Mouse (Mus musculus): ENCODE results near the gene Hells. TPM values are rescaled to one million over a fixed set of nuclear protein-coding genes. Genes with fewer than 3 reads are reported as not detected.
A peak's percentile ranks its signal among the peaks of the same experiment; 100 is the strongest.

Hells gene
- polyA plus RNA-seq, 1 experiment, result not detected

GRCm38 (mm10) chr19:38930252-38930787, 395 bp upstream of the Hells start:
- Histone ChIP-seq H3K4me1 (ENCODE audit: control insufficient read depth, insufficient read depth, low read length) (0 out of 2 replicates have a peak, but pooled peaks cover 2% of the 10 kb centered on the region), H3K4me3 (ENCODE audit: insufficient read depth, low read depth, low read length) (peak overlapping the region; percentile 81), H3K27ac (ENCODE audit: insufficient read depth, low read depth, low read length) (0 out of 2 replicates have a peak overlapping the region, but pooled peaks have one; percentile 16)
- WGBS, result 2% methylated on average over 23 of the region's 23 CpGs
- TF ChIP-seq POLR2A (IDR thresholded peaks at IDR 0.05; ENCODE audit: insufficient read depth, low read depth, low read length) (no peak), CTCF (IDR thresholded peaks at IDR 0.05; ENCODE audit: insufficient read depth, low read depth, low read length) (no peak)

DNA sequence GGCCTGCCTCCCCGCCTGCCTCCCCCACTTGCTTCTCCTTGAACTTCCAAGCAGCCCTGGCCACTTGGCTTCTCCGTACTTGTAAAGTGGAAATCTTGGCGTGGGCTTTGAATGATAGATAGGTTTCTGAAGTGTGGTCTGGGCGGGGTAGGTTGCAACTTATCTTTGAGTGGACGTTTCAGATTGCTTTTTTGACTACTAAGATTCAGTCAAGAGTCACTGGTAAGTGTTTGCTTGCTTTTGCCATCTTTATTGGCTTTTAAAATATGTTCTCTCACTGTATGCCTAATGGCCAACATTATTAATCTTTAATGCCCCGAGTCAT, 813 bp downstream of the Hells start:
- 5% methylated on average over 6 of the region's 6 CpGs for WGBS
- H3K4me1 ChIP-seq (ENCODE audit: control insufficient read depth, insufficient read depth, low read length), result 0 out of 2 replicates have a peak, but pooled peaks cover 2% of the 10 kb centered on the region
- H3K27ac ChIP-seq (ENCODE audit: insufficient read depth, low read depth, low read length), result no peak overlapping the region
- TF ChIP-seq POLR2A (IDR thresholded peaks at IDR 0.05; ENCODE audit: insufficient read depth, low read depth, low read length), result no peak
- no peak for TF ChIP-seq CTCF (IDR thresholded peaks at IDR 0.05; ENCODE audit: insufficient read depth, low read depth, low read length)
- H3K4me3 ChIP-seq (ENCODE audit: insufficient read depth, low read depth, low read length), result no peak overlapping the region

DNA sequence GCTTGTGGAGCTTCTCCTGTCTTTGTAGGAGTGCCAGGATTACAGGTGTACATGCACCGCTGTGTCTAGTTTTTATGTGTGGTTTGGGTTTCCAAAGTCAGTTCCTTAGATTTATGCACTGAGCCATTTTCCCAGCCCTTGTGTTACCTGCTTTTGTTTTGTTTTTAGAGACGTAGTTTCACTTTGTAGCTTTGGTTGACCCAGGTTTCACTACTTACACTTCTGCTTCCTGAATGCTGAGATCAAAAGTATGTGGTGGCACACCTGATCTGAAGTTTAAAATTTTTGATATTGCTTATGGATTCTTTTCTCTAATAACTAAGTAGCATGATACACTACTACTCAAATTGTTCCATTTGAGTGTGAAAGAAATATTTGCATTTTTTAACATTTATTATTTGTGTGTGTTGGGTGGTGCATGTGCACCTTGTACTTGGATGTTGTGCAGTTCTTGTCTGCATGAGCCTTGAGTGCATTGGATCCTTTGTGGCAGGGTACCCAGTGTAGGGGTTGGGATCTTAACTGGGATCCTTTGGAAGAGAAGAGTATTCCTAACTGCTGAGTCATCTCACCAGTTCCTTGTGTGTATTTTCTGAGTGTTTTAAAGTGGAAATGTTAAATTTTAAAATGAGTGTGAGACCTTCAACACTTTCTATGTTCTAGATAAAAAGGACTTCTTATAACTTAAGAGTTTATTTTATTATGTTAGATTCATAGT, 14.0 kb downstream of the Hells start:
- H3K4me3 ChIP-seq (ENCODE audit: insufficient read depth, low read depth, low read length), result no peak overlapping the region
- TF ChIP-seq POLR2A (IDR thresholded peaks at IDR 0.05; ENCODE audit: insufficient read depth, low read depth, low read length) (no peak), CTCF (IDR thresholded peaks at IDR 0.05; ENCODE audit: insufficient read depth, low read depth, low read length) (no peak)
- no peaks in the 10 kb centered on the region for H3K4me1 ChIP-seq (ENCODE audit: control insufficient read depth, insufficient read depth, low read length)
- H3K27ac ChIP-seq (ENCODE audit: insufficient read depth, low read depth, low read length), result no peak overlapping the region
- 87% methylated on average over 2 of the region's 2 CpGs for WGBS

DNA sequence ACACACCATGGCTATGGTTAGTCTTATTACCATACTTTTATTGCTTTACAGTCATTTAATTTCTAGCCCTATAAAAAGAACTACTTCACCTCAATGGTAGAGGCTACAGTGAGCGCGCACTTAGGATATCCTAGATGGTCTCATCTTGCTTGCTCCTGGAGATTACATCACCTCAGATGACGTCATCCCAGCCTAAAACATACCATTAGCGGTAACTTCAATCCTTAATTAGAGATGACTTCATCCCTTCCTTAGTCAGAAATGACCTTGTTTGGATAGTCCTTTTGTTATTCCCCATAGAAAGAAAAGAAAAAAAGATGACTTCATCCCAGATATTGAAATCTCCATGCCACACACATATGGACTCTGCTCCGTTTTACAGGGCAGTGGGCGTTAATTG, 40.0 kb downstream of the Hells start:
- no peaks in the 10 kb centered on the region for H3K4me1 ChIP-seq (ENCODE audit: control insufficient read depth, insufficient read depth, low read length)
- 70% methylated on average over 6 of the region's 6 CpGs for WGBS

DNA sequence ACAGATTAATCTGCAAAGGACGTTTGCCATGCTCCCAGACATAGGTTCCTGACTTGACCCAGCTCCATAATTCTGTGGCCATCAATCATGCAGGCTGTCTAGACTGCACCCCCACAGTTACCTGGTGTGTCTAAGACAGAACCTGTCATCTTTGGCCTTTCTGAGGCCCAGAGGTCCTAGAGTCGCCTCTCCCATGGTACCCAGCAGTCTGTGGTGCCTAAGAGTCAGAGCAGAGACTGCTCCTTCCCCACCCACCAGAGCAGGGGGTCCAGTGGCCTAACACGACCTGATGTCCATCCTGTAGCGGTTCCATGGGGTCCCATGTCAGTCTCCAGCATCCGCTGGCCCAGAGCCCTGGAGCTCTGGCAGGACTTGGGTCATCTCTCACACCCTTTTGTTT, 41.9 kb downstream of the Hells start:
- H3K27ac ChIP-seq (ENCODE audit: insufficient read depth, low read depth, low read length), result no peak overlapping the region
- H3K4me3 ChIP-seq (ENCODE audit: insufficient read depth, low read depth, low read length), result no peak overlapping the region
- no peak for TF ChIP-seq CTCF (IDR thresholded peaks at IDR 0.05; ENCODE audit: insufficient read depth, low read depth, low read length)
- 80% methylated on average over 5 of the region's 5 CpGs for WGBS
- H3K4me1 ChIP-seq (ENCODE audit: control insufficient read depth, insufficient read depth, low read length), result no peaks in the 10 kb centered on the region

More for the DNA sequence above, 40.0 kb downstream of the Hells start:
- Histone ChIP-seq H3K4me3 (ENCODE audit: insufficient read depth, low read depth, low read length) (no peak overlapping the region), H3K27ac (ENCODE audit: insufficient read depth, low read depth, low read length) (no peak overlapping the region)
- no peak for TF ChIP-seq CTCF (IDR thresholded peaks at IDR 0.05; ENCODE audit: insufficient read depth, low read depth, low read length)

DNA sequence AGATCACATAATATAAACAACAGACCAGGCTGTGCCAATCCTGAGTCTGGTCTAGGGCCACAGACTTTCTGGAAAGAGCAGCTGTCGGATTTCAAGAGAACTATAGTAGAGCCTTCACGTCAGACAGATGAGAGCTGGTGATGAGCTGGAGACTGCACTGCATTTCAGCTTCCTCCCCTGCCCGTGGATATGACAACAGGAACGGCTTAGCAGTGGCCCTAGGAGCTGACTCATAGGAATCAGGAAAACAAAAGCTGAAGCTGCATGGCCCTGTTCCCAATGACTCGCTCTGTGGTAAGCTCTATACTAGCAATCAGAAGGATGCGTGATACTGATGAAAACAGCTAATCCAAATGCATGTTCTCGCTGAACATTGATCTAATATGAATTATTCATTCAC, 43.0 kb downstream of the Hells start:
- Histone ChIP-seq H3K27ac (ENCODE audit: insufficient read depth, low read depth, low read length) (no peak overlapping the region), H3K4me1 (ENCODE audit: control insufficient read depth, insufficient read depth, low read length) (no peaks in the 10 kb centered on the region), H3K4me3 (ENCODE audit: insufficient read depth, low read depth, low read length) (no peak overlapping the region)
- no peak for TF ChIP-seq POLR2A (IDR thresholded peaks at IDR 0.05; ENCODE audit: insufficient read depth, low read depth, low read length)
- no peak for TF ChIP-seq CTCF (IDR thresholded peaks at IDR 0.05; ENCODE audit: insufficient read depth, low read depth, low read length)
- 47% methylated on average over 7 of the region's 7 CpGs for WGBS

- Histone ChIP-seq H3K4me1 (ENCODE audit: control insufficient read depth, insufficient read depth, low read length) (no peaks in the 10 kb centered on the region), H3K4me3 (ENCODE audit: insufficient read depth, low read depth, low read length) (no peak overlapping the region), H3K27ac (ENCODE audit: insufficient read depth, low read depth, low read length) (no peak overlapping the region)
- TF ChIP-seq CTCF (IDR thresholded peaks at IDR 0.05; ENCODE audit: insufficient read depth, low read depth, low read length) (no peak), POLR2A (IDR thresholded peaks at IDR 0.05; ENCODE audit: insufficient read depth, low read depth, low read length) (no peak)
These were observed 45.6 kb downstream of the Hells start for GRCm38 (mm10) chr19:38976269-38976668.

GRCm38 (mm10) chr19:38981966-38982365, 51.3 kb downstream of the Hells start:
- no peaks in the 10 kb centered on the region for H3K4me1 ChIP-seq (ENCODE audit: control insufficient read depth, insufficient read depth, low read length)
- H3K27ac ChIP-seq (ENCODE audit: insufficient read depth, low read depth, low read length), result no peak overlapping the region
- 0% methylated on average over 1 of the region's 1 CpGs for WGBS
- no peak overlapping the region for H3K4me3 ChIP-seq (ENCODE audit: insufficient read depth, low read depth, low read length)
- TF ChIP-seq CTCF (IDR thresholded peaks at IDR 0.05; ENCODE audit: insufficient read depth, low read depth, low read length), result no peak
- TF ChIP-seq POLR2A (IDR thresholded peaks at IDR 0.05; ENCODE audit: insufficient read depth, low read depth, low read length), result no peak

GRCm38 (mm10) chr19:38998248-38998647, 67.5 kb downstream of the Hells start:
- 87% methylated on average over 4 of the region's 4 CpGs for WGBS
- Histone ChIP-seq H3K4me3 (ENCODE audit: insufficient read depth, low read depth, low read length) (no peak overlapping the region), H3K27ac (ENCODE audit: insufficient read depth, low read depth, low read length) (no peak overlapping the region), H3K4me1 (ENCODE audit: control insufficient read depth, insufficient read depth, low read length) (no peaks in the 10 kb centered on the region)
- TF ChIP-seq POLR2A (IDR thresholded peaks at IDR 0.05; ENCODE audit: insufficient read depth, low read depth, low read length) (no peak), CTCF (IDR thresholded peaks at IDR 0.05; ENCODE audit: insufficient read depth, low read depth, low read length) (no peak)
